Mouse (Mus musculus) heart, embryonic 10.5 days (tissue): ENCODE results near the gene Pbxip1. TPM values are rescaled to one million over a fixed set of nuclear protein-coding genes. Genes with fewer than 3 reads are reported as not detected.
"Not testable (repeated sequence)": the region's sequence is repeated elsewhere in the genome, so short reads cannot be mapped to it uniquely, and the experiment has no call there.

Experiments used
- DNase-seq: peaks from one replicate; pipeline ENCODE4 v3.0.0-alpha.2; 2017; ENCODE audit warnings: low spot score
- H3K27ac ChIP-seq: fragments of 300-500 bp; sonication (generic); 2 replicates; pipeline ENCODE4 v1.5.1; 2016; ENCODE audit warnings: mild to moderate bottlenecking
- H3K27me3 ChIP-seq: fragments of 300-500 bp; sonication (generic); 2 replicates; pipeline ENCODE4 v1.6.1; 2016; ENCODE audit warnings: mild to moderate bottlenecking; ENCODE audit not compliant: poor library complexity, insufficient read depth, severe bottlenecking
- H3K36me3 ChIP-seq: fragments of 300-500 bp; sonication (generic); 2 replicates; pipeline ENCODE4 v1.6.1; 2016; ENCODE audit warnings: mild to moderate bottlenecking, moderate library complexity
- H3K4me1 ChIP-seq: fragments of 300-500 bp; sonication (generic); 2 replicates; pipeline ENCODE4 v1.6.1; 2016; ENCODE audit warnings: mild to moderate bottlenecking
- H3K4me3 ChIP-seq: fragments of 300-500 bp; sonication (generic); 2 replicates; pipeline ENCODE4 v1.5.1; 2016; ENCODE audit warnings: mild to moderate bottlenecking, moderate library complexity
- H3K9me3 ChIP-seq: fragments of 300-500 bp; sonication (generic); 2 replicates; pipeline ENCODE4 v1.6.1; 2016; ENCODE audit warnings: mild to moderate bottlenecking, moderate library complexity
- WGBS: fragments of 180-500 bp; shearing (Covaris S2); methylation state at CpG from one replicate; pipeline ENCODE4 v1.1.7; 2016; 5-methylcytosine and 5-hydroxymethylcytosine counted together
- polyA plus RNA-seq: library from polyadenylated mRNA; unstranded; fragments of >200 nt; fragmentation: Nextera tagmentation; extraction: Ambion mirVana; gene quantifications from 2 replicates; pipeline ENCODE4 v1.2.1, GENCODE M21; 2016

Gene Pbxip1
- polyA plus RNA-seq, 1 experiment from 2014 or later = 46.5 TPM

GRCm38 (mm10) chr3:89429021-89429420 lies 7.5 kb upstream of the Pbxip1 start:
- 87% methylated on average over 7 of the region's 7 CpGs for WGBS

GRCm38 (mm10) chr3:89430171-89431159 lies 6.0 kb upstream of the Pbxip1 start, which contains the start of gene Pygo2:
Gene Pygo2, plus strand, starts transcription at chr3:89430214.
- Histone ChIP-seq H3K4me1 (peaks cover 27% of the 10 kb centered on the region), H3K4me3 (peak within 1 kb of the TSS; percentile 91), H3K27me3 (no peaks in the 10 kb centered on the region), H3K36me3 (peaks cover 63% of the 10 kb centered on the region), H3K27ac (peak within 1 kb of the TSS; percentile 94), H3K9me3 (no peaks in the 10 kb centered on the region)
- WGBS = 3% methylated on average over 68 of the region's 68 CpGs
- peak; percentile 98 for DNase-seq

More at GRCm38 (mm10) chr3:89429021-89429420, 7.5 kb upstream of the Pbxip1 start:
- not testable (repeated sequence) for H3K27ac ChIP-seq, H3K4me3 ChIP-seq, H3K9me3 ChIP-seq, H3K27me3 ChIP-seq, DNase-seq
- H3K36me3 ChIP-seq = peaks cover 68% of the 10 kb centered on the region
- peaks cover 31% of the 10 kb centered on the region for H3K4me1 ChIP-seq

GRCm38 (mm10) chr3:89432606-89433005 lies 3.9 kb upstream of the Pbxip1 start:
- Histone ChIP-seq H3K9me3 (no peaks in the 10 kb centered on the region), H3K4me1 (peaks cover 41% of the 10 kb centered on the region), H3K27ac (no peak overlapping the region), H3K27me3 (no peaks in the 10 kb centered on the region), H3K36me3 (peaks cover 43% of the 10 kb centered on the region), H3K4me3 (no peak overlapping the region)
- 83% methylated on average over 8 of the region's 8 CpGs for WGBS
- DNase-seq = no peak

- Histone ChIP-seq H3K9me3 (no peaks in the 10 kb centered on the region), H3K36me3 (peaks cover 31% of the 10 kb centered on the region), H3K27me3 (no peaks in the 10 kb centered on the region), H3K27ac (no peak overlapping the region), H3K4me1 (peaks cover 48% of the 10 kb centered on the region), H3K4me3 (no peak overlapping the region)
- no peak for DNase-seq
- WGBS = 80% methylated on average over 11 of the region's 11 CpGs
Observed at GRCm38 (mm10) chr3:89434532-89434931, 2.0 kb upstream of the Pbxip1 start.

- Histone ChIP-seq H3K9me3 (no peaks in the 10 kb centered on the region), H3K36me3 (peaks cover 36% of the 10 kb centered on the region), H3K27ac (no peak overlapping the region), H3K27me3 (no peaks in the 10 kb centered on the region), H3K4me1 (peaks cover 48% of the 10 kb centered on the region), H3K4me3 (no peak overlapping the region)
- 82% methylated on average over 7 of the region's 7 CpGs for WGBS
- DNase-seq = no peak
Observed at GRCm38 (mm10) chr3:89435041-89435440, 1.5 kb upstream of the Pbxip1 start.

- H3K9me3 ChIP-seq = no peaks in the 10 kb centered on the region
- no peak for DNase-seq
Observed at GRCm38 (mm10) chr3:89437269-89437668, 763 bp downstream of the Pbxip1 start.

GRCm38 (mm10) chr3:89440691-89441090 lies 4.2 kb downstream of the Pbxip1 start:
- 96% methylated on average over 2 of the region's 2 CpGs for WGBS
- Histone ChIP-seq H3K4me1 (peaks cover 21% of the 10 kb centered on the region), H3K27me3 (no peaks in the 10 kb centered on the region), H3K27ac (no peak overlapping the region), H3K4me3 (no peak overlapping the region), H3K9me3 (no peaks in the 10 kb centered on the region), H3K36me3 (peaks cover 52% of the 10 kb centered on the region)
- DNase-seq = no peak

More at GRCm38 (mm10) chr3:89437269-89437668, 763 bp downstream of the Pbxip1 start:
- Histone ChIP-seq H3K4me1 (peaks cover 38% of the 10 kb centered on the region), H3K4me3 (peak overlapping the region; percentile 71), H3K27me3 (no peaks in the 10 kb centered on the region), H3K36me3 (peaks cover 46% of the 10 kb centered on the region), H3K27ac (peak overlapping the region; percentile 92)
- 36% methylated on average over 5 of the region's 5 CpGs for WGBS

- no peak for DNase-seq
- peak overlapping the region; percentile 82 for H3K27ac ChIP-seq
- 41% methylated on average over 13 of the region's 13 CpGs for WGBS
Observed at GRCm38 (mm10) chr3:89448720-89449537, 12.4 kb downstream of the Pbxip1 start.

GRCm38 (mm10) chr3:89449541-89449940 lies 13.0 kb downstream of the Pbxip1 start:
- H3K27me3 ChIP-seq = no peaks in the 10 kb centered on the region
- H3K27ac ChIP-seq = peak overlapping the region; percentile 82
- peak overlapping the region; percentile 24; the same call in 1 of the 2 replicates for H3K4me3 ChIP-seq
- DNase-seq = peak; percentile 87
- 43% methylated on average over 7 of the region's 7 CpGs for WGBS
- H3K4me1 ChIP-seq = peaks cover 55% of the 10 kb centered on the region
- H3K9me3 ChIP-seq = no peaks in the 10 kb centered on the region
- H3K36me3 ChIP-seq = peaks cover 36% of the 10 kb centered on the region

More at GRCm38 (mm10) chr3:89448720-89449537, 12.4 kb downstream of the Pbxip1 start:
- no peaks in the 10 kb centered on the region for H3K9me3 ChIP-seq
- peaks cover 52% of the 10 kb centered on the region for H3K4me1 ChIP-seq
- H3K27me3 ChIP-seq = no peaks in the 10 kb centered on the region
- H3K4me3 ChIP-seq = peak overlapping the region; percentile 24
- H3K36me3 ChIP-seq = peaks cover 41% of the 10 kb centered on the region

- peak overlapping the region; percentile 71 for H3K27ac ChIP-seq
- WGBS = 64% methylated on average over 1 of the region's 1 CpGs
- no peak for DNase-seq
- peaks cover 12% of the 10 kb centered on the region for H3K36me3 ChIP-seq
- no peak overlapping the region for H3K4me3 ChIP-seq
- peaks cover 60% of the 10 kb centered on the region for H3K4me1 ChIP-seq
- no peaks in the 10 kb centered on the region for H3K9me3 ChIP-seq
- H3K27me3 ChIP-seq = no peaks in the 10 kb centered on the region
Observed at GRCm38 (mm10) chr3:89451916-89452315, 15.4 kb downstream of the Pbxip1 start.

- no peak for DNase-seq
- no peaks in the 10 kb centered on the region for H3K36me3 ChIP-seq
- WGBS = 52% methylated on average over 9 of the region's 10 CpGs
- H3K9me3 ChIP-seq = no peaks in the 10 kb centered on the region
- H3K4me3 ChIP-seq = no peak within 1 kb of the TSS
- no peaks in the 10 kb centered on the region for H3K27me3 ChIP-seq
- peaks cover 52% of the 10 kb centered on the region for H3K4me1 ChIP-seq
- H3K27ac ChIP-seq = no peak within 1 kb of the TSS
Observed at GRCm38 (mm10) chr3:89454401-89455177, 18.1 kb downstream of the Pbxip1 start, which contains the start of gene Pmvk. Gene Pmvk, plus strand, starts transcription at chr3:89454541.

- Histone ChIP-seq H3K36me3 (0 out of 2 replicates have a peak, but pooled peaks cover 2% of the 10 kb centered on the region), H3K4me3 (no peak overlapping the region), H3K27me3 (no peaks in the 10 kb centered on the region), H3K4me1 (peaks cover 54% of the 10 kb centered on the region), H3K27ac (no peak overlapping the region), H3K9me3 (no peaks in the 10 kb centered on the region)
- 67% methylated on average over 1 of the region's 1 CpGs for WGBS
- DNase-seq = no peak
Observed at GRCm38 (mm10) chr3:89455786-89456285, 19.3 kb downstream of the Pbxip1 start.
